Mouse (Mus musculus) liver, postnatal 0 days (tissue): Measurements from ENCODE around the gene Dbil5.

Source experiments
- CTCF ChIP-seq: sonication (generic); IDR thresholded peaks from 2 replicates; pipeline ENCODE4 v1.5.1; 2016; ENCODE audit warnings: antibody characterized with exemption, low read depth
- EP300 ChIP-seq: IDR thresholded peaks from 2 replicates; pipeline ENCODE4 v1.6.1; 2016; ENCODE audit warnings: antibody characterized with exemption, low read depth, mild to moderate bottlenecking

GRCm38 (mm10) chr11:76170207-76170606 lies 47.2 kb upstream of the Dbil5 start:
- no peak for TF ChIP-seq EP300
- TF ChIP-seq CTCF = no peak
